Mouse (Mus musculus): Measurements from ENCODE around the gene Gsta1. TPM values are rescaled to one million over a fixed set of nuclear protein-coding genes. Genes with fewer than 3 reads are reported as not detected.
A peak's percentile ranks its signal among the peaks of the same experiment; 100 is the strongest.
"Not testable (repeated sequence)": the region's sequence is repeated elsewhere in the genome, so short reads cannot be mapped to it uniquely, and the experiment has no call there.

Gsta1 gene
- not detected in 2 replicates for total RNA-seq (2014; fragmentation: Nextera tagmentation)
- not detected in 2 replicates for total RNA-seq (2017)

GRCm38 (mm10) chr9:78230461-78230860, at the start of gene Gsta1:
TSS of gene Gsta1 (plus strand) at chr9:78230656.
- ATAC-seq (replicated peaks; ENCODE audit: poor library complexity, severe bottlenecking): not testable (repeated sequence)

DNA sequence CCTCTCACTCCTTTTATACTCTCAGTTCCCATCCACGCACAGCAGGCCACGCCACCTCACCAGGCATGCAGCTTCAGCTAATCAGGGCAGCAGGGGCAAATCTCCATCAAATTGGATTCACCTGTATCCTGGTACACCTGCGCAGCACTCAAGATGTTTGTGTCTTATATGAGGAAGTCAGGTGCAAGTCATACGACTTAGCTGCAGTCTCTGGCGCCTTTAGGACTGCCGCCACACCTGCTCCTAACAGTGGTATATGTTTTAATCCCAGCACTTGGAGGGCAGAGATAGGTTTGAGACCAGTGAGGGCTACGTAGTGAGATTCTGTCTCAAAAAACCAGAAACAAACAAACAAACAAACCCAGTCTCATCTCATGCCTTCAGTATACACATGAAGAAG, 48.0 kb upstream of the Gsta1 start, which contains the start of gene Gsta4:
TSS of gene Gsta4 (plus strand) at position 301 of the 400 bp plus-strand sequence.
- ATAC-seq (replicated peaks; ENCODE audit: poor library complexity, severe bottlenecking): not testable (repeated sequence)

DNA sequence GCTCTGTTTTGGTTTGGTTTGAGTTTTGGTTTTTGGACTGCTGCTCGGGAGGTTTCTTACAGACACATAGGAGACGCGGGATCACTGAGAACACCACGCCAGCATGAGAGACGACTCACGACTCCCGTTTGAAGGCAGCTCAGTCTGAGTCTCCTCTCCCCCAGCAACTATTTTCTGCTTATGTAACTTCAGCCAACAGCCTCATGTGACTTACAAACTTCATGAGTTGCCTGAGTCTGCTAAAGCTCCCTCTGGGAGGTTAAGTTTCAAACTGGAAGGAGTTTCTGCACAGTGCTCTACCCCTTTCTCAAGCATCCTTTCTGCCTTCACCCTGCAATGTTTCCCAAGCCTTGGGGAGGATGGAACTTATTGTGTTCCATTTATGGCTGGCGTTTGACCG, 44.8 kb upstream of the Gsta1 start:
- ATAC-seq (replicated peaks; ENCODE audit: poor library complexity, severe bottlenecking): no peak

DNA sequence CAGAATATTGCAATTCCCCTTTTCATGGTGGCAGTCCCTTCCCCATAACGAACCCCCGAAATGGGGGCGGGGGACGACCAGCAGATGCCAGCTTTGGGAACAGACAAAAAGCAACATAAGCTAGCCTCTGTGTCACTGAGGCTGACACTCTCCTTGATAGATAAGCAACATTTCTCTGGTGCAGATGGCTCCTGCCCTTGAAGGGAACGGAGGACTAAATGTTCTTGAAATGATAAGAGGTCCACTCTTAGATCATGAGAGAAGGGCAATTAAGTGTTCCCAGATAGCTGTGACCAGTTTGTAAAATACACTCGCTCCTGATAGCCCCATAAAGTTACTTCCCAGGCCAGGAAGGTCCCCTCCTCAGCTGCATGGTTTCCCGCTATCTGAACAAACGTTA, 41.5 kb upstream of the Gsta1 start:
- no peak for ATAC-seq (replicated peaks; ENCODE audit: poor library complexity, severe bottlenecking)

DNA sequence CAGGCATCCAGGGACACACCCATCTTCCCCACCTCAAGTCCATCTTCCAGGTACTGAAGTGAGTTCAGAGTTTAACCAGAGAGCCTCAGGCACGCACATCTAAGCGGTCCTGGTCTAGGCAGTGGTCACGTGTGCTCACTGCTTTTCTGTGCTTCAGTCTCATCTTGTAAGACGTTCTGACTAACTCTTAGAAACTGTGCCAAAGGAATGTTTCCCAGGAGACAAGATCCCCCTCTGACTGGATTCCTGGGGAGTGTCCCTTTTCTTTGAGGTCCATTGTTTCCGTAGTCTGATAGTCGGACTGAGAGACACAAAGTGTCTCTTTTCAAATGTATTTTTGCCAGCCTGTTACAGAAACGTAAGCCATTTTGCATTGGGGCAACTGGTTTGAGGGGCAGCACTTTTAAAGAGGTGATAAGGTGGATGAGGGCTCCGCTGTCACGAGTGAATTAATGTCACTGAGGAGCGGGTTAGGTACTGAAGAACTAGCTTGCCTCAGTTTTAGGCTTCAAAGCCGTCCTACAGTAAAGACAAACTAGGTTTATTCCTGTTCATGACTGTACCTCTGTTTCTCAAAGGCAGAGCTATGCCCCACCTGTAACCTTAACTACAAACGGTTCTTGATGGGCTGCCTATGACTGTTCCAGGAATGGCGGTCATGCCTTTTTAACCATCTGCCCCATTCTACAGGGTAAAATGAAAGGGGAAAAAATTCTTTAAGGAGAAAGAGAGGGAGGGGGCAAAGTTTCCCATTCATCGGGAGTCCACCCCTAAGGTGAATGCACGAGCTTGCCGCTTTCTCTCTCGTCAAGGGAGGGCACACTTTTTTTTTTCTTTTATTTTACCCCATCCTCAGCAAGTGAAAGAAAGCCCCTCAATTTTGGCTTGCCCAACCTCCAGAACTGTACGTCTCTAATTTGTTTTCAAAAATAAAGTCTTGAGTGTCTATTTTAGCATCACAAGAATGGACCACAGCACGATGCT, 39.5 kb upstream of the Gsta1 start:
- no peak for ATAC-seq (replicated peaks; ENCODE audit: poor library complexity, severe bottlenecking)

DNA sequence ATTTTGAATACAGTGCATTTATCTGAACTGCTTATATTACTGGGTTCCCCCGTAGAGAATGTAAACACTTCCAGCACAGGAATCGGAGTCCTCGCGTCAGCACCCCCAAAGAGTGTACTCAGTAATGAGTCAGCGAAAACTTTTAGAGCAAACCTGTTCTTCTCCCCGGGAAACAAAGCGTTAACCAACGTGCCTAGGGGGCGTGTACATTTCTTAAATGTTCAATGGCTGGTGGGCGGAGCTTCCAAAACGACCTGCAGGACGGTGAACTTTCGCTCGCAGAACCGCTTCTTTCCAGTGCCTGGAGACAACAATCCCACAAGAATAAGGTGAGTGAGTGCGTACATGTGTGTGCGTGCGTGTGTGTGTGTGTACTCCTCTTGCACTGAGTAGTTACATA, 38.7 kb upstream of the Gsta1 start:
- ATAC-seq (replicated peaks; ENCODE audit: poor library complexity, severe bottlenecking): peak; percentile 82

DNA sequence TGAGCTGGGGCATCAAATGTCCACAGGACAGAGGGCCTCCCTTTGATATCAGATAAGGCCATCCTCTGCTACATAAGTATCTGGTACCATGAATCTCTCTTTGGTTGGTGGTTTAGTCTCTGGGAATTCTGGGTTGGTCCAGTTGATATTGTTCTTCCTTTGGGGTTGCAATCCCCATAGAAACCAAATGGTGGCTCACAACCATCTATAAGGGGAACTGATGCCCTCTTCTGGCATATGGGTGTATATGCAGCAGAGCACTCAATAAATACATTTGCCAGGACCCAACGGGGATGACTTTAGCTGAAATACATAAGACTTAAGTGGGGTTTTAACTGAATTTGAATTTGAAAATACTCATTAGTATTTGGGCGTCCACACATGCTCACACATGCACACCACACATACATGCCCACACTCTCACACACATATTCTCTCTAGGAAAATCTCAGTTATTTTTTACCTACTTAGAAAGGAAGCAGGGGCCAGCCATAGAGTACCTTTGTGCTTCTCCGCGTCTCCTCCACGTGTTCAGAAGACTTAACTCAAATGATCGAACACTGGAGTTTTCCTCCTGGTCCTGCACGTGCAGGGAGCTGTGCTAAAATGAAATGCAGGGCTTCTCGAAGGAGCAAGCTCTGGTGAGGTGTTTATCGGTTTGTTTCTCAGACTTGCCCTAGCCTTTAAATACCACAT, 36.4 kb upstream of the Gsta1 start:
- peak; percentile 84 for ATAC-seq (replicated peaks; ENCODE audit: poor library complexity, severe bottlenecking)

GRCm38 (mm10) chr9:78195034-78195433, 35.4 kb upstream of the Gsta1 start:
- ATAC-seq (replicated peaks; ENCODE audit: poor library complexity, severe bottlenecking): no peak

GRCm38 (mm10) chr9:78197801-78198200, 32.7 kb upstream of the Gsta1 start:
- no peak for ATAC-seq (replicated peaks; ENCODE audit: poor library complexity, severe bottlenecking)

- ATAC-seq (replicated peaks; ENCODE audit: poor library complexity, severe bottlenecking): no peak
Measured at GRCm38 (mm10) chr9:78204194-78204593, 26.3 kb upstream of the Gsta1 start.

- ATAC-seq (replicated peaks; ENCODE audit: poor library complexity, severe bottlenecking): no peak
Measured at GRCm38 (mm10) chr9:78208956-78209355, 21.5 kb upstream of the Gsta1 start.

- no peak for ATAC-seq (replicated peaks; ENCODE audit: poor library complexity, severe bottlenecking)
Measured at GRCm38 (mm10) chr9:78210079-78210478, 20.4 kb upstream of the Gsta1 start.

GRCm38 (mm10) chr9:78210821-78211220, 19.6 kb upstream of the Gsta1 start:
- no peak for ATAC-seq (replicated peaks; ENCODE audit: poor library complexity, severe bottlenecking)

GRCm38 (mm10) chr9:78211521-78211920, 18.9 kb upstream of the Gsta1 start:
- no peak for ATAC-seq (replicated peaks; ENCODE audit: poor library complexity, severe bottlenecking)

DNA sequence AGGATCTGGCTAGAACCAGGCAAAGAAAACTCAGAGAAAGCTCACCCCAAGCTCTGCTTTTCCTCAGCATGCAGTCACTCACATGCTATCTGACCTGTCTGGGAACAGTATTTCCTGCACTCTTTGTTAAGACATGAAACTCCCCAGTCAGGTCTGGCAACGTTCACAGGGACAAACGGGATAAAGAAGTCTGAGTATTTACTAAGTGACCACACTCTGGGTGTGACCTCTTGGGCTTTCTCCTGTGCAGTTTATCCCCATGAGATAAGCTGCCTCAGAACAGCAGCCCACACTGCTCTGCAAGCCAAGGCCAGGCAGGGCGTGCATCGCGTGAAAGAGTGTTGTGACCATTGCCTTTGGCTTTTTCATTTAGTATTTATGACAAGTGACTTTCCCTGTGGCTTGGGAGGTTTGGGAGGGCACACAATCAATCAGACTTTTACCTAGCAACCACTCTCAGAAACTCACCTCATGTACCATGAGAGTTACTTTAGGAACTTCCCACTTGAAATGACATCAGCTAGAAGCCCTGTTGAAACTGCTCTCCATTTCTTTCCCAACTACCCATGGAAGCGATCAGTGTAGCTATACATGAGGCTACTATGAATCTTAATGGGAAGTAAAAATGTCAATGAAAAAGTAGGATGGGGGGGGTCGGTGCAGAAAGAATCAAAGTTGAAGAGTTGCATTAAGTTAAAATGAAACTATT, 18.0 kb upstream of the Gsta1 start:
- ATAC-seq (replicated peaks; ENCODE audit: poor library complexity, severe bottlenecking): no peak

DNA sequence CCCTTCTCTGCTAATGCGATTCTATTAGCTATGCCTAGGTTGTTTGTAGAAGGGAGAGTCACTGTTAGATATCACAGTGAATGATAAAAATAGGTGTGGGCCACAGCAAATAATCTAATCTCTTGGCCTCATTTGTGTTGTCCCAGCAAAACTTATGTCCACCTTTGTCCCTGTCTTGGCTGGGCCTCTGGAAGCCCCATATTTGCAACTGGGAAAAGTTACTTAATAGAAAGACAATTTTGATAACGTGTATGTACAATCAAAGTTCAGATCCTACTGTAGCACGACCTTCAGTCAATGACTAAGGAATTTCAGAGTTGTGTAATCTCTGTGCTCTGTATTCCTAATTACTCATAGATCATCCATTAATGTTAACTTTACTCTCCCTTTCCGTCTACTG, 13.4 kb upstream of the Gsta1 start:
- ATAC-seq (replicated peaks; ENCODE audit: poor library complexity, severe bottlenecking): no peak

DNA sequence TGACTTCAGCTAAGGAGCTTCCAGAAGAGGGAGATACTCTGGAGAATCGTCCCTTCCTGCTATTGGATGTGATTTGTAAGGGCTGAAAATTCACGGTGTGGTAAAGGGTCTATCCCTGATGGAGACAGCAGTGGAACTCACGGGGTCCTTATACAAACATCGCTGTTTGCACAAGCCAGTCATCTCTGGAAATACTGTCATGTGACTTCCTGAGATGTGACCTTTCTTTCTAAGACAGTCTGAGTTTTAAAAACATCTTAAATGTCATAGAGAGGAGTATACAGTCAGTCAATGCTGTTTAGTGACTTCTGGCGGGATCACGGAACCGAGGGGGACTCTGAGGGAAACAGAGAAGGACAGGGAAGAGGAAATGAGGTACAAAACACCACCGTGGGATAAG, 7.8 kb upstream of the Gsta1 start:
- no peak for ATAC-seq (replicated peaks; ENCODE audit: poor library complexity, severe bottlenecking)

- no peak for ATAC-seq (replicated peaks; ENCODE audit: poor library complexity, severe bottlenecking)
Measured at GRCm38 (mm10) chr9:78223221-78223902, 7.1 kb upstream of the Gsta1 start.

DNA sequence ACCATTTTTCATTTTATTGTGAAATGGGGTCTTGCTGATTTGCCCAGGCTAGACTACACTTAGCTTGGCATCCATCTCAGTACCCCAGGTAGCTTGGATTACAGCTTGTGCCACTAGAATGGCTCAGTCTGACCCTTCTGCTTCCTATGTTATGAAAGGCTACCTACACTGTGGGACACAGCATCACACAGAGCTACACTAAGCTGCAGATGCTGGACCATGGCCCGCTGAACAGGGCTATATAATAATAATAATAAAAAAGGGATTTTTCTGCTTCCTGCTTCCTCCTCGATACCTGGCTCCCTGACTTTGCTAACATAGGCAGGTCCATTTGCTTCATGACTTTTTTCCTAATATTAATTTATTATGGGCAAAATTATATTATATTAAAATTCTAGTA, 6.0 kb upstream of the Gsta1 start:
- ATAC-seq (replicated peaks; ENCODE audit: poor library complexity, severe bottlenecking): no peak

DNA sequence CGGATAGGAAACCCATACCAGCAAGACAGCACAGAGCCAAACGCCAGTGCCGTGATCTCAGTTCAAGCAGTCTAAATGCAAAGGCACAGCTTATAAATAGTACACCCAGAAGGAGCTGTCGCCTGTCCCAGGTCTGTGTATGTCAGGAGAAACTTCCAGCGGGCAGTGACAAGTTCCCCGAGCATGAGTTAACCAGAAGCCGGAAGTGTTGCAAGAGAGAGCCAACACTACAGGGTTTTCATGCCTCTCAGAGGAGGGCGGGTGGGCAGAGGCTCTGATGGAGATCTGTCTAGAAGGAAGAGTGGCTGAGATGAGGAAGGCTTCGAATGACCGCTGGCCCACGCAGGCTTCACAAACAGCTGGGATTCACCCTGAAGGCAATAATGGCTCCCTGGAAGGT, 5.2 kb upstream of the Gsta1 start:
- ATAC-seq (replicated peaks; ENCODE audit: poor library complexity, severe bottlenecking): peak; percentile 87

All from granulocyte monocyte progenitor cell, adult 5-6 weeks (primary cell).